Mouse (Mus musculus) thymus, adult 18-20 months (tissue): ENCODE measurements around the gene Xylt2.
A peak's percentile ranks its signal among the peaks of the same experiment; 100 is the strongest.
"Not testable (repeated sequence)": the region's sequence is repeated elsewhere in the genome, so short reads cannot be mapped to it uniquely, and the experiment has no call there.

Source experiments
- DNase-seq, 2 experiments: peaks; one replicate each; pipeline ENCODE4 v3.0.0; 2022; ENCODE audit warnings: mixed read lengths in 2 of 2

The Xylt2 gene

DNA sequence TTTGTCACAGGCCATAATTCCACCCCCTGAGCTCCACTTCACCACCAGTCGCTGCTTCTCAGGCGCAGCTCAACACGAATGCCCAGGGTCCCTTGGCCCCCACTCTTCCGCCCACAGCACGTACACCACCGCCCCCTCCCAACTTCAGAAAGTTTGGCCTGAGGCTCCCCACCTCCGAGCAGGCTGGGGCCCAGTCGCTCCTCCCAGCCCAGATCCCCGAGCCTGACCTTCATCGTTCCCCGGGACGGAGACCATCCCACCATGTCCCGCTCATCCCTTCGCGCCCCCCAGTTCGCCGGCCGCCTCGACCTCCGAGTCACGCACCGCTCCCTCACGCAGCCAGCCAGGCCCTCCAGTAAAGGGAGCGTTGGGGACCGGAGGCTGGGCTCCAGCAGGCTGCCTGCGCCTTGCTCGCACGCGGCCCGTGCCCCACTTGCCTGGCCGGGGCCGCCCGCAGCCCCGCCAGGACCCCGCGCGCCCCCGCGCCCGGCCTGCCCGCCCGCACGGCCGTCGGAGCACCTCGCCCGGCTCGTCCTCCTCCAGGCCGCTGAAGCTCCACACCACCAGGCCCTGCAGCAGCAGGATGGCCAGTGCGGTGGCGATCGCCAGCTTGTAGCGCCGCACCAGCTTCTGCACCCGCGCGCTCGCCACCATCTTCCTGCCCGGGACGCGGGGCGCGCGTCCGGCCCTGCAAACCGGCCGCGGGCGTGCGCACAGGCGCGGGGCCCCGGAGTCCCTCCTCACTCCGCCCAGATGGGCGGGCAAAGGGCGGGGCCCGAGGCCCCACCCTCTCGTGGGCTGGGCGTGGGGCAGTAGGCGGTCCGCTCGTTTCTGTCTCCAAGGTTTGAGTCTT lies at the start of gene Xylt2:
Xylt2 (minus strand) TSS at position 762 of the 853 bp plus-strand sequence.
- DNase-seq, result peak; percentile 86 to 87

DNA sequence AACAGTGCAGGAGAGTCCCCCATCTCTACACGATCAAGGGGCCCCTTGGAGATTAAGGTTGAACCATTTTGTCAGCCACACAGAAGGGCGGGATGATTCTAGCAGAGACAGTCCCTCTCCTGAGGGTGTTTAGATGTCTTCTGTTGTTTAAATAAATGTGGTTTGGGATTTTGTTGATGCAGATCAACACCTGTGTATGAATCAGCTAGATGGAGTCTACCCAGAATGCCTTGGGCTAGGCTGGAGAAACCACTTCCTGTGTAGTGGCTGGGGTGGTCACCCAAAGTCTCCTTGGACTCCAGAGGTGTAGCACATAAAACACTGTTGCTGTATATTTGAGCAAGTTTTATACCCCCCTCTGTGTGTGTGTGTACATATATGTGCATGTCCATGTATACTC lies 41.9 kb upstream of the Xylt2 start:
- DNase-seq, result peak in 1 of 2 experiments; percentile 35

DNA sequence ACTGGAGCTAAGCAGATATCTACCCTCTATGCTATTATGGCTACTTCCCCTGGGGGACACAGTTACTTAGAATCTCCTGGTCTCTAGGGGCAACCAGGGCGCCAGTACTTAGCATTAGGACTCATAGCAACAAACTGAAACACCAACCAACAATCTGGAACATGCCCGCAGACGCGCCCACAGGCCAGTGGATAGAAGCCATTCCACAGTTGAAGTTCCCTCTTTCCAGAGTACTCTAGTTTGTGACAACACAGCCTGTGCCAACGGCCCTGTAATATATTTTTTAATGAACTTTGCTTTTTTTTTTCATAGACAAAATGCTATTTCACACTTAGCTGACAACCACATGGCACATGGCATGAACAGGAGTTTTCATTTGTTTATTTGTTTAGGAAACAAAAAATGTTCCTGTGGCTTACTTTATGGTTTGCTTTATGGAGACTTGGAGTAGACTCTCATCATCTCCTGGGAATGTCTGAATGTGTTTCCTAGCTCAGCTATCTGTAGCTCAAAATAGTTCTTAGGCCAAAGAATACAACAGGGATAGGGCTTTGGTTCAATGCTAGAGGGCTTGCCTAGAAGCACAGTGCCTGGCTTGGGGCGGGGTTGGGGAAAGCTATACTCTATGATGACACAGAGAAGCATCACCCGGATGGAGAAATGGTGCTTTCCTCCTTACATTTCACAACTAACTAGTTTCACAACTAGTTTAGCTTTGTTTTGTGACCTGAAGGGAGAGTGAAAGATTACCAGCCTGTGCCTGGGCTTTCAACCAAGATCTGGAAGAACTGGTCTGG lies 41.0 kb upstream of the Xylt2 start:
- DNase-seq, result no peak

DNA sequence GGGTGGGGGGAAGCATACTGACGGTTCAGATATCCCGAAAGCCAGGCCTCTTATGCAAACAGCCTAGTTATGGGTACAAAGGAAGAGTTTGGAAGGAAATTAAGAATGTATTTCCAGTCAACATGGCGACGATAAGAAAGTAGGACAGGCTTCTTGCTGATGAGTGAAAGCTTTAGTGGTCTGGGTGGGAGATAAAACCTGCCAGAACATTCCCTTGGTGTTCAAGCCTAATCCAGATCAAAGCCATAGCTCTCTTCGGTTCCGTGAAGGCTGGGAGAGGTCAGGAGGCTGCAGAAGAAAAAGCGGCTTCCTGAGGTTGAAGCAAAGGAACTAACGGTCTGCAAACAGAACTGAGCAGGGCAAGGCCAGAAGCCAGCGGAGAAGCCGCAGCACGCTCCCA lies 39.9 kb upstream of the Xylt2 start:
- DNase-seq, result no peak

DNA sequence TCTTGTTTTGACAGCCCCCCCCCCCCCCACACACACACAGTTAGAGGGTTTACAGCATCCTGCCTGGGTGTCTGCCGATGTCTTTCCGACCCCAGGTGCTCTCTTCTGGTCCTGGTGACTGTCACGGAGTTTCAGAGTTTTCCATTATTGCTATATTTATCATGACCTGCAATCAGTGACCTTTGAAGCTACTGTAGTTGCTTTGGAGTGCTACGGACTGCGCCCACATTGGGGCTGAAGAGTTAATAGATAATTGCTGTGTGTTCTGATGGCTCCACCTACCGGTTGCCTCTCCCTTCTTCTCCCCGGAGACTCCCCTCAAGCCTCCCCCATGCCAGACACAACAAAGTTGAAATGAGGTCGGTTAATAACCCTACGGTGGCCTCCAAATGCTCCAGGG lies 39.4 kb upstream of the Xylt2 start:
- DNase-seq, result no peak

DNA sequence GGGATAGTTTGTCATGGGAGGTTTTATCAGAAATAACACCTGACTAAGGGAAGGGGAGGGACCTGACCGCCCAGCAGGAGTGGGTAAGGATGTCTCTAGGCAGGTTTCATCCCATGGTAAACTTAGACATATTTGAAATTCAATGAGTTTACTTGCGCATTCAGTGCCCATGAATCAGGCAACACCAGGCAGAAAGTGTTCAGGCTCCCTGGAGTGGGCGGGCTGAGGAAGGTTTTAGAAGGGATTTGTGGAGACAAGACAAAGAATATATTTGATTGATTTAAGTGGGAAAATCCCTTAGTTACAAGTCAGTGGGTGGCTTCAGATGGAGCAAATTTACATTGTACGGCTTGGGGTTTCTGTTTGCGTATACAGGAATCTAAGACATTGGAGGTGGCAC lies 38.3 kb upstream of the Xylt2 start:
- DNase-seq, result no peak

DNA sequence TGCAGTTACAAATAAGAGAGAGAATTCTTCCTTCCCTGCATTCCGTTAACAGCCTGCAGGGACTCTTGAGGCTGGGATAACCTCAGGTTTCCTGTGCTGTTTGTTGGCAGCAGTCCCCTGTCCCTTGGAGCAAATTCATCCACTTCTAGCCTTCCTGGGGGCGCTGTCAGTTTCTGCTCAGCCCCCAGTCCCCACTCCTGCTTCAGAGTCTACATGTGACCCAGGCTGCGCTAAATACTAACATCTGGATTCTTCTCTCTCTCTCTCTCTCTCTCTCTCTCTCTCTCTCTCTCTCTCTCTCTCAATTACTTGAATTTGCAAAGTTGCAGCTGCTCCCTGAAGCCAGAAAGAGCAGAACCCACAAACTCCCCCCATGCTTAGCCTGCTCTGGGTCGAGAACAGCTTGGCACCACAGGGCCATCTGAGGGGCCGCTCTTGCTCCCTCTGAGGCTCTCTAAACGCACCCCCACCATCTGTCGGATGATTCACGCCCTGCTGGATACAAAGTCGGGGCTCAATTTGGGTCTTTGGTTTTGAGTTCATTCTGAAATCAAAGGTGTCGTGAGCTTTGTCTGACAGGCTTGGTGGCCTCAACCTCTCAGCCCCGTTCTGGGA lies 36.0 kb upstream of the Xylt2 start:
- DNase-seq, result no peak

DNA sequence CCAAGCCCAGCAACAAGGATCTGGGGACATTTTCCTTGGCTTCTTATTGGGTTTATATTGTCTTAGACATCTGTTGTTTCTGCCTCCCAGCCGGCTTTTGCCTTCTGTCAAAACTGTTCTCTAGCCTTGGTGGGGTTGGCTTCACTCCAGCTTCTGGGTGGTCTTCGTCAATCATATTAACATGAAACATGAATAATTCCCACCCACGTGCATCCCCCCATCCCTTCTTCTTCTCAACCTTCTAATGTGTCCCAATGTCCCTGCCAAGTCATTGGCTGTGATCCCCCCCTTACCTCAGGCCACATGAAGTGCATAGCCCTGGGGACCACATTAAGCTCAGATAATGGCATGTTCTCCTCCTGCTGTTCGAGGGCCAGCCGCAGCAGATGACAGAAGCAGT lies 27.2 kb upstream of the Xylt2 start, which contains the start of gene Gm11541:
Gm11541 (minus strand) TSS at position 28 of the 400 bp plus-strand sequence.
- DNase-seq, result no peak

DNA sequence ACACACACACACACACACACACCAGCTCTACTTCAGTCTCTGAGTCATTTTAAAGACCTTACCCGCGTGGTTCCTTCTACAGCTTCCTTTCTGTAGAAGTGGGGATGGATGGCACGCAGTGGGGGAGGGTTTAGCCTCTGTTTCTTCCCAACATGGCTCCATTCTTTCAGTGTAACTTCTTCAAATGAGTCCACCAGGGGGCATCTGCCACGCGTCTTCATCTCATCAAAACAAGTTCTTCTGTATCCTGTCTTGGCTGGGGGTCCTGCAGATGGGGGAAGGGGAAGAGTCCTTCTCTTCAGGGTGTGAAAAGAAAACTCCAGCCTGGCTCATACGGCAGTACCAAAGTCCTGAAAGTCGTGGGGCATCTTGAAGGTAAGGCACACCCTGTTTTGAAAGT lies 26.7 kb upstream of the Xylt2 start:
- DNase-seq, result no peak

DNA sequence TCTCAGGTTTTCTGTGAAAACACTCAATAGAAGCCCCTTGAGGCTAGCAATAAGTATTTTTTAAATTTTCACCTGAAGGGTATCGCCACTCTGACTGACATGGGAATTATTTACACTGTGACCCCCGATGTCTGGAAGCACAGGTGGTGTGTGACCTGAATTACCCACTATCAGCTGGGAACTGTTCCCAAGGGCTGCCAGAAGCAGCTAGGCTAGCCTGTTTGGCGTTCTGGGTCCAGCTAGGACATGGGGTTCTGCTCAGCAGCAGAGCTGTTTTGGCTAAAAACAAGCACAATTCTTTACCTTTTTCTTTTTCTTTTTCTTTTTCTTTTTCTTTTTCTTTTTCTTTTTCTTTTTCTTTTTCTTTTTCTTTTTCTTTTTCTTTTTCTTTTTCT lies 24.9 kb upstream of the Xylt2 start:
- DNase-seq, result no peak

DNA sequence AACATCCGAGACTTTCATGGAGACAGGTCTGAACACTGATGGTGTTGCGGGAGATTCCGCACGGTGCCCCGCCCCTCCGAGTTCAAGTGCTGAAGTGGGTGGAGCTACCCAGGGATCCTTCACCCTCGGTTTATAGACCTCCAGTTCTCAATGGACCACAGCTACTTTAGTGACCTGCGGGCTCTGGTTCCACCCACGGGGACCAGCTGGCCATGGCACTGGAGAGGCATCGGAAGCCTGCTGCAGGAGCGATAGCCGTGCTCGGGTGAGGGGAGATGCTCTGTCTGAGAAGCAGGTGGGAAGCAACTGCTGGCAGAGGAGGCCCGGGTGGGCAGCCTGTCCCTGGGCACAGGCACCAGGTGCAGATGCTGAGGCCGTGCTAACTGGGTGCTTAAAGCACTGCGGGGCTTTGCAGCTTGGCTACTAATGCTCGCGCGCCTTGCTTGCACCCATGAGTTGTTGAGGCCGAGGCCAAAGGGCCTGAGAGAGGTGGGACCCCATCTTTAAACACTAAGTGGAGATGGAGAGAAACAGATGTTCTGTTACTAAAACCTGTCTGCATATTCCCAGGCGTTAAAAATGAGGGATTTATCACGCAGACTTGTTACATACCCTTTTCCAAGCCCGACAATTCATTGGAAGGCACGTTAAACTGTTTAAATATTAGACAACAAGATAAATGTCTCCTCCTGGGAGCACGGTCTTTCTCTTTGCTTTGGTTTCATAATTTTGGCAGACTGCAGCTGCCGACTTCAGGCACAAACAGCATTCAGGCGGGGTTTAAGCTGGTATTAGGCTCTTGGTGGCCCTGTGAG lies 24.3 kb upstream of the Xylt2 start:
- no peak for DNase-seq

DNA sequence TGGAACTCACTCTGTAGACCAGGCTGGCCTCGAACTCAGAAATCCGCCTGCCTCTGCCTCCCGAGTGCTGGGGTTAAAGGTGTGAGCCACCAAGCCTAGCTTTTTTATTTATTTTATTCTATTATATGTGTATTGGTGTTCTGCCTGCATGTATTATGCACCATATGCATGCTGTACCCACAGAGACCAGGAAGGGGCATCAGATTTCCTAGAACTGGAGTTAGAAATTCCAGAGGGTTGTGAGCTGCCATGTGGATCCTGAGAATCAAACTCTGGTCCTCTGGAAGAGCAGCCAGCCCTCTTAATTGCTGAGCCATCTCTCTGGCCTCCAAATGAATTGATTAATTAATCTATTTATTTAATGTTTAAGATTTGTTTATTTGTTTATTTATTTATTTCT lies 22.1 kb upstream of the Xylt2 start:
- no peak for DNase-seq

DNA sequence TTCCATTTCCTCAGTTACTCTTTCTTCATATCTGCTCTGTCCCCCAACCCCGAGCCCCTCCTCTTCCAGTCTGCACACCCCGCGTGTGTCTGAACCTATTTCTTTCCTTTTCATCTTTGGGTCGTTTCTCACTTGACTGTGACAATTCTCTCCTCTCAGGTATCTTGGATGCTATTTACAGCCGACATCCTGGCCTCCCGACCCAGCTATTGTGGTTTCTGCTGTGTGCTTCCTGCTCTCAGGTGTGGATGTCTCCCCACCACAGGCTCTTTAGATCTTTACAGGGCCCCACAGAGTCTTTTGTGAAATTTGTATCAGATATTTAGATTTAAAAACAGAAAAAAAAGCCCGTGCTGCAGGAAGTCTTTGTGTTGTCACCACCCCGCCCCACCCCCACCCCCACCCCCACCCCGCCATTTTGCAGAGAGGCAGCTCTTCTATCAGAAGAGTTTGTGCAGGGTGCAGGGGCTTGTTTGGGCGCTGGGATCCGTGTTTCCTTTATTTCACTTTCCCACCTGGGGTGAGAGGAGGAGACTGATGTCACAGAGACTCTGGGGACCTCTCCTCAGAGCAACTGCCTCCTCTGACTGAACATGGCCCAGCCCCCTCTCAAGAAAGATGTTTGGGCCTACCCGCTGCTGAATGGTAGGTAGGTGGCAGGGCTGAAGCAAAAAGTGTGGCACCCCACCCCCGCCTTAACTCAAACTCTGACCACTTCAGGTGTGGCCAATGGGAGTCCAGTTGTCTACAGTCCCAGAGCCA lies 20.6 kb upstream of the Xylt2 start:
- DNase-seq, result peak; percentile 55 to 76

DNA sequence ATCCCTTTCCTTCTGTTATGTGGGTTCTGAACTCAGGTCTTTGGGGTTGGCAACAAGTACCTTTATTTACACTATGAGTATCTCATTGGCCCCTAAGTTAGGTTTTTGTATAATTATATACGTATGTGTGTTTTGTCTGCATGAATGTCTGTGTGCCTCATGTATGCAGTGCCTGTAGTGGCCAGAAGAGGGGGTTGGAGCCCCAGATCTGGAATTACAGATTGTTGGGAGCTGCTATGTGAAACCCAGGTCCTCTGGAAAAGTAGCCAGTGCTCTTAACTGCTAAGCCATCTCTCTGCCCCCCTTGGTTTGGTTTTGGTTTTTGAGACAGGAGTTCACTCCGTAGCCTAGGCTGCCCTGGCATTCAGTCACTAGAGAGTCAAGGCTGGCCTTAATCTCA lies 19.8 kb upstream of the Xylt2 start:
- no peak for DNase-seq

DNA sequence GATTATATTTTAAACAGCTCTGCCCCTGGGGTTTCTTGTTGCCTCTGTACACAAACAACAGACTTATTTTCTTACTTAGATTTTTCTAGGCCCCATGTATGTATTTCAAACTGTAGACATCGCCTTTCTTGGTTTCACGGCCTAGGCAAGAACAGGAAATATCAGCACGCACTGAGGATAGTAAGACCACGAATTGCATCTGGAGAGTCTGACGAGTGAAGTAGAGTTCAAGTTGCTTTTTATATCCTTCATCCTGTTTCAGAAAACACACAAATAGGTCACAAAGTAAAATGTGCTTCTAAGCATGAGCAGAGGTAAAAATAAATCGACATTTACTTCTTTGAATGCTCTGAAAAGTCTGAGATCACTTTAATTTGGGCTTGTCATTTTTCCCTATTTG lies 18.2 kb upstream of the Xylt2 start:
- DNase-seq, result no peak

DNA sequence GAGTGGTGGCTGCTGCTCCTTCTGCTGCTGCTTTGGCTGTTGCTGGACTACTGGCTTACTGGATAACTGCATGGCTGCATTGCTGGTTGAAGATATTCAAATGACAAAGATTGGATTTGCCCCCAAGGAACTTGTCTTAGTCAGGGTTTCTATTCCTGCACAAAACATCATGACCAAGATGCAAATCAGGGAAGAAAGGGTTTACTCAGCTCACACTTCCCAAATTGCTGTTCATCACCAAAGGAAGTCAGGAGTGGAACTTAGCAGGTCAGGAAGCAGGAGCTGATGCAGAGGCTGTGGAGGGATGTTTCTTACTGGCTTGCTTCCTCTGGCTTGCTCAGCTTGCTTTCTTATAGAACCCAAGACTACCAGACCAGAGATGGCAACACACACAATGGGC lies 15.2 kb upstream of the Xylt2 start:
- DNase-seq, result not testable (repeated sequence)

DNA sequence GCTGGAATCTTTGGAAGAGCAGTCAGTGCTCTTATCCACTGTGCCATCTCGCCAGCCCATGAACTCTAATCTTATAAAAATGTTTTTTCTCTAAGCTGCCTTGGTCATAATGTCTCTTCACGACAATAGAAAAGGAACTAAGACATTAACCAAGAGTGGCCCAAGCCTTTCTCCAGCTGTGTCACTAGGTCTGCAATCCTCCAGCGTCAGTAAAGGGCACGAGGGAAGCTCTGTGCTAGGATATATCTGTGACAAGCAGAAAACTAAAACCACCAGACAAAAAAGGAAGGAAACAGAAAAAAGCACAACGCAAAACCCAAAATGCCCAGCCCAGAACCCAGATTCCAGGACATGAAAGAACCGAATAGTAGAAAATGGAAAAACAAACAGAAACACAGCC lies 9.9 kb upstream of the Xylt2 start:
- DNase-seq, result no peak

DNA sequence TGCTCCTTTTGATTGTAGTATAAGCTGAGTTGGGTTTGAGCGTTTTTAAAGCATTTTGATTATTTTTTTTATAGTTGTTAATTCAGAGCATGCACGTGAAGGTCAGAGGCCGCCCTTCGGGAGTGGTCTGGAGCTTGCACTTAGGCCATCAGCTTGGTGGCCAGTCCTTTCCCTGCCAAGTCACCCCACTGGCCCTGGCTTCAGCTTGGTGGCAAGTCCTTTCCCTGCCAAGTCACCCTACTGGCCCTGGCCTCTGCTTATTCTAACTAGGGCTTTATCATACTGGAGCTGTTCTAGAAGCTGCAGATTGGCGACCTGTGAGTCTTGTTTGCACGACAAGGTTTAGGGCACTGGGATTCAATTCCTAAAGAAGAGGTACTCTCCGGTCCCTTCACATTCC lies 5.1 kb upstream of the Xylt2 start:
- DNase-seq, result no peak

DNA sequence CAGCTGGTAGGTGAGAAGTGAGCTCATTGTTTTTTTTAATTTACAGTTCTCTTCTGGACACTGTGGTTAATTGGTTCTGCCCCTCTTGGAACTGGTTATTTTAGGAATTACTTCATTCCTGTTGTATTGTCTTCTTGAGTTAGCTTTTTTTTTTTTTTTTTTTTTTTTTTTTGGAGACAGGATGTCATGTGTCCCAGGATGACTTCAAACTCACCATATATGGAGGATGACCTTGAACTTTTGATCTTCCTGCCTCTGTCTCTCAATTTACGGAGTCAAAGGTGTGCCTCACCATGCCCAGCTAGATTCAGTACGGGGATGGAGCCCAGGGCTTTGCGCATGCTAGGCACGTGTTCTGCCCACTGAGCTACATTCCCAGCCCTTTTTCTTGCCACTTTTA lies 4.3 kb upstream of the Xylt2 start:
- DNase-seq, result no peak

DNA sequence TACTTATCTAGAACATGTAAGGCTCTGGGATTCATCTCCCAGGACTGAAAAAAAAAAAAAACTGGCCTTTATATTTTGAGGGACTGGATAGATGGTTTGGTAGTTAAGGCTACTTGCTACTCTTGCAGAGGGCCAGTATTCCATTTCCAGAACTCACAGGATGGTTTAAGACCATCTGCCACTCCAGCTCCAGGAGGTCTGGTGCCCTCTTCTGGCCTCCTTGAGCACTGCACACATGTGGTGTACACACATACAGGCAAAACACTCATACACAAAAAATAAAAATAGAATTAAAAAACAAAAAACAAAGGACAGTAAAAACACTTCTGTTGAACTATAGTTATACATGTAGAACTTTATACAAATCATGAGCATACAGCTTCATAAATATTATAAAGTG lies 3.3 kb upstream of the Xylt2 start:
- DNase-seq, result no peak

DNA sequence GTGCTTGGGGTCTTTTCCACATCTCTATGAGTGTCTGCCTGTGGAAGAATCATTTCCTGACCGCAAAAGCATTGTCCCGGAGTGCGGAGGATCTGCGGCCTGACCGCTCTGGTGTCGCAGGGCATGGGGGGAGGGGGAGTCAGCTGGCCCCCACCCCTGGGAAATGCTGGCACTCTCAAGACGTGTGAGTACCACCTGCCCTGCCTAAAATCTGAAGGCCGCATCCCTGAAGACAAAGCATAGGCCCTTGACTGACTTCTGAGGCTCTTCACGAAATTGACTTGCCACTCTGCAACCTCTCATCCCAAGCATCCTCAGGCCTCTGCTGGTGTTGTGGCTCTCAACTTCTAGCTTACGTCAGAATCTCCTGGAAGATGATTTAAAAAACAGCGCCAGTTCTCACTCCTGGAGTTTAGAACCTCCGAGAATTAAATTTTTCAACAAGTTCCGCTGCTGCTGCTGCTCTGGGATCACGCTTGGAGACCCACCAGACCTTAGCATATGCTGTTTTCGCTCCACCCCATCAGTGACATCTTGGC lies 361 bp upstream of the Xylt2 start:
- no peak for DNase-seq

DNA sequence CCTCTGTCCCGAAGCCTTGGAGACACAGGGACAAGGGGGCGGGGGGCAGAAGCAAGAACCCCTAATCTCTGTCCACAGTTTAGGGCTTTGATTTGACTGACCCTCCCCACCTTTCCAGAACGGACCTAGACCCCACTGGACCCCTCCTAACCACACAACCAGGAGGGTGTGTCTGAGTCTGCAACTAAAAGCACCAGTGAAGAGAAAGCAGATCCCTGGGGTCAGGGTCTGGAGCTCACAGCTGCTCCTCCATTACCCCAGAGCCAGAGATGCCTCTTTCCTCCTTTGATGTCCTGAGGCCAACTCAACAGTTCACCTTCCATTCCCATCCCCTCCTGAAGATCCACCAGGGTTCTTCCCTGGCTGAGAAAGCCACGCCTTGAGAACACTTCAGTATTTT lies 1.0 kb downstream of the Xylt2 start:
- DNase-seq, result no peak
